Mouse (Mus musculus) layer of hippocampus, adult 2 months (tissue): ENCODE measurements around the gene Vsir. TPM values are rescaled to one million over a fixed set of nuclear protein-coding genes. Genes with fewer than 3 reads are reported as not detected.

Source experiments
- DNase-seq, 2 experiments: peaks; one replicate each; pipeline ENCODE4 v3.0.0; 2022; ENCODE audit warnings: low spot score in 2 of 2
- H3K27ac ChIP-seq: fragments of 200-600 bp; 2 replicates; pipeline ENCODE4 v1.8.1; 2022
- H3K4me3 ChIP-seq: fragments of 200-600 bp; 2 replicates; pipeline ENCODE4 v1.8.1; 2022; ENCODE audit warnings: mild to moderate bottlenecking
- CTCF ChIP-seq: fragments of 200-600 bp; conservative IDR thresholded peaks from 2 replicates; pipeline ENCODE4 v1.8.1; 2022; ENCODE audit warnings: antibody characterized with exemption, mild to moderate bottlenecking, moderate library complexity
- long read RNA-seq, 2 experiments: library from polyadenylated mRNA; stranded (forward); transcript quantifications; one replicate each; pipeline ENCODE4 v2.0.0; 2021; ENCODE audit warnings: borderline mapping rate in 2 of 2
- total RNA-seq, 2 experiments: library from RNA; stranded (reverse); gene quantifications; 2 replicates each; pipeline ENCODE4 v1.2.3; 2021

The Vsir gene
- 10 to 100 TPM; 17.6 to 23.2 TPM for total RNA-seq
- long read RNA-seq, experiment 1, full-length matches to known transcripts: 6 of 9 reads
- long read RNA-seq, experiment 1, partial matches to known transcripts: 1 of 9 reads
- long read RNA-seq, experiment 1, other reads (novel, unspliced or antisense): 2 of 9 reads
- long read RNA-seq, experiment 2, full-length matches to known transcripts: 13 of 20 reads
- long read RNA-seq, experiment 2, partial matches to known transcripts: 1 of 20 reads
- long read RNA-seq, experiment 2, other reads (novel, unspliced or antisense): 6 of 20 reads

GRCm38 (mm10) chr10:60346701-60347405, at the start of gene Vsir:
Gene Vsir (plus strand): TSS chr10:60346851.
- peak; percentile 55 to 64 for DNase-seq
- H3K27ac ChIP-seq: peak within 1 kb of the TSS; percentile 83
- TF ChIP-seq CTCF: peak; percentile 81
- peak within 1 kb of the TSS; percentile 51 for H3K4me3 ChIP-seq

- Histone ChIP-seq H3K4me3 (no peak overlapping the region), H3K27ac (0 out of 2 replicates have a peak overlapping the region, but pooled peaks have one; percentile 0)
- no peak for TF ChIP-seq CTCF
- no peak for DNase-seq
Measured at GRCm38 (mm10) chr10:60299636-60300035, 47.0 kb upstream of the Vsir start.

DNA sequence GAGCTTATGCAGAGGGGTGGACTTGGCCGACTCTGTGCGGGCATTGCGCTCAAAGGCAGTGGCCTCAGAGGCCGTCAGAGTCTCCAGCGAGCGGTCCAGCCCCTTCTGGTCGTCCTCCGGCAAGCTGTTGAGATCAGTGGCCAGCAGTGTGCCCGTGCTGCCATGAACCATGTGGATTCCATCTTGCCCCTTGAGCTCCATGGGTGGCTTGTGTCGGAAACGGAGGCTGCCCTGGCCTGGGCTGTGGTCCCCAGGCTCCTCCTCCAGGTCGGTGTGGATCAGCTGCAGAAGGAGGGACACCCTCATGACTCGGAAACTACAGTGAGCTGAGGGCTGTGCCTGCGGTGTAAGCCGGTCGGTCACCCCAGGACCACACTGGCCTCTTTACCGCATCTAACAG, 43.2 kb upstream of the Vsir start:
- no peak for TF ChIP-seq CTCF
- Histone ChIP-seq H3K4me3 (no peak overlapping the region), H3K27ac (no peak overlapping the region)
- DNase-seq: no peak

GRCm38 (mm10) chr10:60304854-60305628, 41.6 kb upstream of the Vsir start:
- no peak overlapping the region; the same call in 1 of the 2 replicates for H3K27ac ChIP-seq
- peak; percentile 83 to 85 for DNase-seq
- TF ChIP-seq CTCF: peak; percentile 95

GRCm38 (mm10) chr10:60310629-60311028, 36.0 kb upstream of the Vsir start:
- no peak overlapping the region for H3K4me3 ChIP-seq
- TF ChIP-seq CTCF: no peak
- no peak for DNase-seq
- no peak overlapping the region for H3K27ac ChIP-seq

More at GRCm38 (mm10) chr10:60304854-60305628, 41.6 kb upstream of the Vsir start:
- no peak overlapping the region for H3K4me3 ChIP-seq

DNA sequence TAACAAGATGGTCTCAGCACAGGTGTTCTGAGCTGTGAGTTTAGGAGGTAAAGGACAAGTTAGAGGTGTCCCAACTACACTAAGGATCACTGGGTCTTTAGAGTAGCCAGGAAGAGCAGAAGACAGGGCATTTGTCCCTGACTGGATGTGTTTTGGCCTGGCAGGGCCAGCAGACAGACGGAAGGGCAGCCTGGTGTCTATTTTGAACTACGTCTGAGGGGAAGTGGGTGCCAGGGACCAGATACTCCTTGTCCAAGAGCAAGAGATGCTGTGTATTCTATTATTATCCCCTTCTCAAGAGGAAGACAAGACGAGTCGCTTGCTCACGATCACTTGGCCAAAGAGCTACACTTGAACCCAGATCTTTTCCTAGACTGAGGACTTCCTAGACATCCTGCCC, 33.0 kb upstream of the Vsir start:
- Histone ChIP-seq H3K27ac (peak overlapping the region; percentile 32; the same call in 1 of the 2 replicates), H3K4me3 (no peak overlapping the region)
- DNase-seq: no peak
- TF ChIP-seq CTCF: no peak

GRCm38 (mm10) chr10:60316166-60316565, 30.5 kb upstream of the Vsir start:
- TF ChIP-seq CTCF: no peak
- no peak for DNase-seq
- no peak overlapping the region for H3K27ac ChIP-seq
- H3K4me3 ChIP-seq: no peak overlapping the region

GRCm38 (mm10) chr10:60328963-60329650, 17.5 kb upstream of the Vsir start:
- DNase-seq: no peak
- Histone ChIP-seq H3K4me3 (no peak overlapping the region), H3K27ac (no peak overlapping the region)
- TF ChIP-seq CTCF: no peak

- TF ChIP-seq CTCF: no peak
- no peak overlapping the region for H3K27ac ChIP-seq
Measured at GRCm38 (mm10) chr10:60334583-60334982, 12.1 kb upstream of the Vsir start.

GRCm38 (mm10) chr10:60335021-60335420, 11.6 kb upstream of the Vsir start:
- no peak for DNase-seq
- H3K4me3 ChIP-seq: no peak overlapping the region
- no peak for TF ChIP-seq CTCF
- no peak overlapping the region for H3K27ac ChIP-seq

More at GRCm38 (mm10) chr10:60334583-60334982, 12.1 kb upstream of the Vsir start:
- no peak for DNase-seq
- no peak overlapping the region for H3K4me3 ChIP-seq

GRCm38 (mm10) chr10:60341528-60341927, 5.1 kb upstream of the Vsir start:
- TF ChIP-seq CTCF: no peak

DNA sequence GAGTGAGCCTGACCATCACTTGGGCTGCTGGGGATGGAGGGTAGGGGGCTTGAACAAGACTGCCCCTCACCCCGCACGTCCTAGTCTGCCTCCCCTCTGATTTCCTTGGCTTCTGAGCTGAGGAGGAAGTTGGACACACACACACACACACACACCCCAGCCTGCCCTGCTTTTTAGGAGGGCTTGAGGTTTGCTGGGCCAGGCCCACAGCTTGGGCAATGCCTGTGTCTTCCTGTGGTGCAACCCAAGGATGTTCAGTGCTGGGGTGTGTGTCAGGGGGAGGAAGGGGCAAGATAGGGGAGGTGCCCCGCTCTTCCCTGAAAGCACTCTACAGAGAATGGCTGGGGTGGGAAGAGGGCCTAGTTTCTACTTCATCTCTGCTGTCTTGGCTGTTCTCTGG, 2.5 kb upstream of the Vsir start:
- no peak for DNase-seq
- H3K27ac ChIP-seq: no peak overlapping the region
- TF ChIP-seq CTCF: no peak

More at GRCm38 (mm10) chr10:60341528-60341927, 5.1 kb upstream of the Vsir start:
- no peak overlapping the region for H3K27ac ChIP-seq
- H3K4me3 ChIP-seq: no peak overlapping the region
- DNase-seq: no peak

DNA sequence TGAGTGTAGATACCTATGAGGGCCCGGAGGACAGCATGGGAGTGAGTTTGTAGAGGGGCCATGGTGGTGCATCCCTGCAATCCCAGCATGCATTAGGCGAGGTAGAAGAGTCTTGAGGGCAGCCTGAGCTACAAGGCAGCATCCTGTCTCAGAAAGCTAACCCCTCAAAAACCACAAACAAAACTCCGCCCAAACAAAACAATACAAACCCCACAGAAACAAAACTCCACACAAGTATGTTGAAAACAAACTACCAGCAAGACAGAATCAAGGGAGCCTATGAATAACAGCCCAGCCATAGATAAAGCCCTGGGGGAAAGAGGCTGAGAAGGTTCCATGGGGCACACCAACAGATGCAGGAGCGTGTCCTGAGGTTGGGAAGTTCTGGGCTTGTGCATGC, 595 bp upstream of the Vsir start:
- H3K4me3 ChIP-seq: no peak overlapping the region
- DNase-seq: no peak
- TF ChIP-seq CTCF: no peak
- H3K27ac ChIP-seq: no peak overlapping the region

More for the DNA sequence above, 2.5 kb upstream of the Vsir start:
- H3K4me3 ChIP-seq: no peak overlapping the region
